Mouse (Mus musculus): ENCODE data around the gene Icmt.

Gene Icmt

DNA sequence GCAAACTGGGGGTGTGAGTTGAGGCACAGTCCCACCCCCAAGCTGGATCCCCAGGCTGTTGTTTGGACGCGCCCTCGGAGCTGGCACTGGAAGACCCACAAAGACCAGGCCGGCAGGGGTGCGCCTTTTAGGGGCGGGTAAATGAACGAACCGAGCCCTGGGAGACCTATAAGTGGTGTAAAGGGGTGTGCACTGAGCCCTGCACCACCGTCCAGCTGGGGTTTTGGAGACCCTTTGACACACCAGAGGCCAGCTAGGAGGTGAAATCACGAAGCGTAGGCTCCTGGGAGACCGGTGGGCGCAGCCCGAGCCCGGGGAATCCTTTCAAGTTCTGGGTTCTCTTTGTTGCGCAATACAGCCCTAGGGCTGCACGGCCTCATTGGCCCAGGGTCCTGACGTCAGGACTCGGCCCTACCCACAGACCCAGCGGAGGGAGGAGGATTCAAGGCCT is 22.3 kb upstream of the Icmt start:
- DNase-seq (ENCODE audit: low spot score in 2 of 2), result peak; percentile 35 to 36

DNA sequence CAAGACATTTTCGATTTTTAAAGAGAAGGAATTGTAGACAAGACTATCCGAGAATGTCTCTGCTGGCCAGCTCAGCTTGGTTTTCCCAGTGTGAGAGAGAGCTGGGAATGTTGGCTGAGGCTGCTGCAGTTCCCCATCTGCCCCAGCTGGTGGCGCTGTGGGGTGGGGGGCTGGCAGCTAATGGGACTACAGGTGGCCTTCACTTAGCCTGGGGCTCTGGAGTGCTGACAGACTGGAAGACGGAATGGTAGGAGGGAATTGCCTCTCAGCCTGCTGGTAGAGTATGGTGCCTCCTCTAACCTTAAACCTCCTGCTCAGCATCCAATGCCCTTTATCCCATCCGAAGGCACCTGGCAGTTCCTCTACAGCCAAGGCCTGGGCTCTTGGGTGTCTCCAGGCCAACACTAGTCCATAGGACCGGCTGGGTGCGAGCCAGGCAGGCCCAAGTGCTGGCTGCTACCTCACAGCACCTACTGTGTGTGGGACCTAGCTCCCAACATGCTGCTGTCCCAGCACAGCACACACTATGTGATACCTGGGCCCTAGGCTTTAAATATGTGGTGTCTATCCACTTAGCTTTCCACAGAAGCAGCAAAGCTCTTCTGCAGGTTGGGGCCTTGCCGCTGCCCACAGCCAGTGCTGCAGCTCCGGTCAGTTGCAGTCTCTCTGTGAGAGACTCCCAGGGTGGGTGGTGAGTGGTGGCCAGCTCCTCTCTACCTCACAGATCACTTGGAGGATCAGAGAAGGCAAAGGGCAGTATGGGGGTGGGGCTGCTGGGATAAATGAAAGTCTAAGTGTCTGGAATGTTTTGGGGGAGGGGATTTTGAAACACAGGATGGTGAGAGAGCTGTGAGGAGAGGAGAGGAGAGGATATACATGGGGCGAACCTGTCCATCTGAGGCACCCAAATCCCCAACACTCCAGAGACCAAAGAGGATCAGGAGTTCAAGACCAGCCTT is 20.4 kb upstream of the Icmt start:
- DNase-seq (ENCODE audit: low spot score in 2 of 2), result no peak

DNA sequence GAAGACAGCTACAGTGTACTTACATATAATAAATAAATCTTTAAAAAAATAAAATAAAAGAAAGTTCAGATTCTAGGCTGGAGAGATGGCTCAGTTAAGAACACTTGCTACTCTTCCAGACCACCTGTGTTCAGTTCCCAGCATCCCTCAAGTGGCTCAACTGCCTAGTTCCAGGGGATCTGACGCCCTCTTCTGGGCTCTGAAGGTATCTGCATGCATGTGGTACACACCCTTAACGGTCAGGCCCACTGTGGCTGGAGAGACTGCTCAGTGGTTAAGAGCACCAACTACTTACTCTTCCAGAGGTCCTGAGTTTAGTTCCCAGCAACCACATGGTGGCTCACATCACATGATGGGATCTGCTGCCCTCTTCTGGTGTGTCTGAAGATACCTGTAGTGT is 19.1 kb upstream of the Icmt start:
- DNase-seq (ENCODE audit: low spot score in 2 of 2), result no peak

DNA sequence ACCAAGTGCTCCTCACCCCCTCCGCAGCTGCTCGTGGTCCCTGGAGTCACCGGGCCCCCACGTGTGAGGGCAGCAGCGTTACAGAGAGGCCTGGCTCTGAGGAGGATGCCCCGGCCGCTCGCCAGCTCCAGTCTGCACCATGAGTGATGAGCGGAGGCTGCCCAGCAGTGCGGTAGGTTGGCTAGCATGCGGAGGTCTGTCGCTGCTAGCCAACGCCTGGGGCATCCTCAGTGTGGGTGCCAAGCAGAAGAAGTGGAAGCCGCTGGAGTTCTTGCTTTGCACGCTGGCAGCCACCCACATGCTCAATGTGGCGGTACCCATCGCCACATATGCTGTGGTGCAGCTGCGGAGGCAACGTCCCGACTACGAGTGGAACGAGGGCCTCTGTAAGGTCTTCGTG is 18.0 kb upstream of the Icmt start:
- no peak for DNase-seq (ENCODE audit: low spot score in 2 of 2)

DNA sequence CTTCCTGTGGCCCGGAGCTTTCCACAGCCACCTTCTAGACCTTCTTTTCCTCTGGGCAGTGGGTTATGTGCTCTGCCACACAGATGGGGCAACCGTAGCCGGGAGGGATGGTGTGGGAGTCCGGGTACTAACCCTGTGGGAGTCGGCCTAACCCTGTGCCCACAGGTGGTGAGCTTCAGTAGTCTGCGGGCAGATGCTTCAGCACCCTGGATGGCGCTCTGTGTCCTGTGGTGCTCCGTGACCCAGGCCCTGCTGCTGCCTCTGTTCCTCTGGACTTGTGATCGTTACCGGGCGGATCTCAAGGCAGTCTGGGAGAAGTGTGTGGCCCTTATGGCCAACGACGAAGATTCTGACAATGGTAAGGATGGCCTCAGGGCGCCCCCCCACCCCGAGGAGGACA is 15.4 kb upstream of the Icmt start:
- no peak for DNase-seq (ENCODE audit: low spot score in 2 of 2)

DNA sequence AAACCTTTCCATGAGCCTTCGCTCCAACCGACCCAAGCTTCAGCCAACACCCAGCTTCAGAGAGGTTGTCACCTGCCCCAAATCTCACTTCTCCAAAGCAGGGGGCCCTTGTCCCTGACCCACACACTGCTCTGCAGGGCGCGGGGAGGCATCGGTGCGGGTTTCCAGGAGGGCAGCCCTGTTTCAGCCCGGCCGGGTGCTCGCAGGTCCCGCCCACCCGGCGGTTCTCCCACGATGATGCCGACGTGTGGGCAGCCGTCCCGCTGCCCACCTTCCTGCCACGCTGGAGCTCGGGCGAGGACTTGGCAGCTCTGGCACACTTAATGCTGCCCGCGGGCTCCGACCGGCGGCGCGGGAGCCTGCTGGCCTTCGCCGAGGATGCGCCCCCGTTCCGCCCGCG is 14.3 kb upstream of the Icmt start:
- no peak for DNase-seq (ENCODE audit: low spot score in 2 of 2)

DNA sequence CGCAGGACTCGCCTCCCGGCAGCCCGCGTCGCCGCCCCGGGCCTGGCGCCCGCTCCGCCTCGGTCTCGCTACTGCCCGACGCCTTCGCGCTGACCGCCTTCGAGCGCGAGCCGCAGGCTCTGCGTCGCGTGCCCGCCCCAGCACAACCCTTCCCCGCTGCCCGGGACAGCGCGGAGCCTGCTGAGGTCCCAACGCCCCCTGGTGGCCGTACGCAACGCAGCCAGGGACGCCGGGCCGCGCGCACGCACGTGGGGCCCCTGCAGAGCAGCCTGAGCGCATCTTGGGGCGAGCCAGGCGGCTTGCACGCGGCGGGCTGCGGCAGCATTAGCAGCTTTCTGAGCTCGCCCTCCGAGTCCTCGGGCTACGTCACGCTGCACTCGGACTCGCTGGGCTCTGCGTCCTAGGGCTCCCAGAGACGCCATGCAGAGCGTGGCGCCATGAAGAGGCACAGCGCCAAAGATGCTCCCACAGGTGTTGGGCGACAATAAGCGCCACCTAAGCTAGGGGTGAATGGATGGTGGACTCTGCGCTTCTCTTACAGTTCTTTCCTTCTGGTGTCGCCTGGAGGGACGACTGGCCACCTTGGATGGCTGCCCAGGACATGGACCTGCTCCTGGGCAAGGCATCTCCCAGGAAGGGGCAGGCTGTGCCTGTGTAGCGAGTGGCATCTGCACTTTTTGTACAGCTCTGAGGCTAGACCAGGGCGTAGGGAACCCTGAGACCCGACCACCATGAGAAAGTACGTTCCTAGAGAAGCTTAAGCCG is 13.7 kb upstream of the Icmt start:
- peak; percentile 70 to 82 for DNase-seq (ENCODE audit: low spot score in 2 of 2)

DNA sequence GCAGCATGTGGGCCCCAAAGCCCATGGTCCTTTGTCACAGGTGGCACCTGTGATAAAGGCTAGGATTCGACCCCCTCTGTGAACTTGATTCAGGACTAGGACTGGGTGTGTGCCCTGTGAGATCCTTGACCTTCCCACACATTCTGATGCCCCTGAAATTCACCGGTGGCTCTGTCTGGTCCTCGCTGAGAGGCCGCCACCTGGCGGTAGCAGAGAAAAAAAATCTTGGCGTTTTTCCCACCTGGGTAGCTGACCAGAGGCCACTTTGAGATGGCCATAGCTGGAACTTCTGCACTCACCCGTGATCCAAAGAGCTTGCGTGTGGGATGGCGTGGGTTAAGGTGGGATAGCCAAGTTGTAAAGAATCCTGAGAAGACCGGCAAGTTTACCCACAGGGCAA is 11.5 kb upstream of the Icmt start:
- DNase-seq (ENCODE audit: low spot score in 2 of 2), result peak; percentile 39 to 57

DNA sequence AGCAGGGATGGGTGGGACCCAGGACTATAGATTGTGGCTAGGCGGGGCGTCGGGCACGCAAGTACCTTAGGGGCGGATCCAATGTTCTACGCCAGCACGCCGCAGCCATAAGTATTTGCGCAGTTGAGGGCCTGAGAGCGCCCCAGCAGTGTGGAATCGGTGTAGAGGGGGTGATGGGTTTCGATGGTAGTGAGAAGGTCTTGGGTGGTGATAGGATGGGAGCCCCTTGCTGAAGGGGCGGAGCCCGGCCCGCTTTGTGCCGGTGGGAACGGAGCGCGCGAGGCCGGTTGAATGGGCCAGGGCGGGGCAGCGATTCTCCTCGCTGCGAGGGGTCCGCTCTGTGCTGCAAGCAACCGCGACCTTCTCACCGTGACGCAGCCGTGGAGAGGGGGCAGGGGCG is 10.8 kb upstream of the Icmt start:
- DNase-seq (ENCODE audit: low spot score in 2 of 2), result no peak

DNA sequence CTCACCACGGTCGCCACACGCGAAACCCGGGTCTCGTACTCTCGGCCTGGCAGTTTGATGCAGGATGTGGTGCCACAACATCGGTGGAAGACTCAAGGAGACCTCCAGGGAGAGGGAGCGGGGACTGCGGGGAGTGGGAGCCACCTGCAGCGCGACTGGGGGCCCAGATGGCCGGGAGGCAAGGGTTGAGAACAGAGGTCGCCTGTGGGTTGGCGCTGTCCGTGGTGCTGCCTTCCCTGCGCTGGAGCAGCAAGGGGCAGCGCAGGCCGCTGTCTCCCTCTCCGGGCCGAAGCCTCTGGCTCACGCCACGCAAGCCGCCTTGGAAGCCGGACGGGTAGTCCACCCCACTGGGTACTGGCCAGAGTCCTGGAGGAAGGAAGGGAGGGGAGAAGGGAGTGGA is 10.1 kb upstream of the Icmt start:
- DNase-seq (ENCODE audit: low spot score in 2 of 2), result peak in 1 of 2 experiments; percentile 50

DNA sequence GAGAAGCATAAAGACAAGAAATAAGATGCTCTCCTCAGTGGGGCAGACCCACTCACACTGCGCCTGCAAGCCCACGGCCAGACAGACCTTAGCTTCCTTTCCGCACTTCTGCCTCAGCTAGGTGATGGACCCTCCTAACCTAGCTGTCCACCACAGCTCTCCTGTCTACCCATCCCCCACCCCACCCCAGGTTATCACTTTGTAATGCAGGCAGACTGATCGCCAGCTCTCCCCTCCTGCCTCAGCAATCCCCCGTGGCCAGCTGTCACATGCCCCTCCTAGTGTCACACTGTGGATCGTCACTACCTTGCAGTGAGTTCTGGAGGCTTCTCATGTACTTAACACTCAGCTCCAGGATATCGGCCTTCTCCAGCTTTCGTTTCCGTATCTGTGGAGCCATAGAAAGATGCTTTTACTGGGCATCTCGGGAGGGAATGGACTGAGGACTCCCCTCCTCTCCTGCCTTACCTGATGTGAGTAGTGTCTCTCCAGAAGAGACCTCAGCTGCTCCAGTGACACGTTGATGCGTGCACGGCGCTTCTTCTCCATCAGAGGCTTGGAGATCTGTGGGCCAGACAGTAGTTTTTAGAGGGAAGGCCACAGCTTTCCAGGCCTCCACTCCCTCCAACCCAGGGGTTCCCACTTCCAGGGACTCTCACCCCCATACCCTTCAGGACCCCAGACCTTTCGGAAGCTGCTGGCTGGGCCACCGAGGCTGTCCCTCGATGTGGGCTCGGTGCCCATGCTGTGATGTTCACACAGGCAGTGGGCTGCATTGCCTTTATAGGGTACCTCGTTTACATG is 9.5 kb upstream of the Icmt start:
- DNase-seq (ENCODE audit: low spot score in 2 of 2), result no peak

DNA sequence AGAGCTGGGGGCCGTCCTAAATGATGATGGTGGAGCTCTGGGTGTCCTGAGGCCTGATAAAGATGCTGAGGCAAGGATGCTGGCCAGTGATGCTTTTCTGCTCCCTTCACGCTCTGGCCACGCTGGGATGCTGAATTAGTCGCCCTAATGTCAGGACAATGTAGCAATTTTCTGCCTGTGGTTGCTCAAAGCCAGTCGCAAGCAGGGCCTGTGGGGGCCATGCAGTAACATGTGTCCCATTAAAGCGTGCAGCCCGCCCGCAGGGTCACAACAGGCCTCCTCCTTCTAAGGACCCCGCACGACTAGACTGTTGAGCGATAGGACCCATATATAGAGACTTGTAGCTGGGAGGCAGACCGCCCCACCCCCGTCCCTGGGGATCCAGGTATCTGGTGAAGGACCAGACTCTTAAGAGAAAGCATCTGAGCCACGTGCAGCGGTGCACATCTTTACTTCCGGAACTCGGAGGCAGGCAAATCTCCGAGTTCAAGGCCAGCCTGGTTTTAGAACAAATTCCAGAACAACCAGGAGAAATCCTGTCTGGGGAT is 8.6 kb upstream of the Icmt start:
- no peak for DNase-seq (ENCODE audit: low spot score in 2 of 2)

DNA sequence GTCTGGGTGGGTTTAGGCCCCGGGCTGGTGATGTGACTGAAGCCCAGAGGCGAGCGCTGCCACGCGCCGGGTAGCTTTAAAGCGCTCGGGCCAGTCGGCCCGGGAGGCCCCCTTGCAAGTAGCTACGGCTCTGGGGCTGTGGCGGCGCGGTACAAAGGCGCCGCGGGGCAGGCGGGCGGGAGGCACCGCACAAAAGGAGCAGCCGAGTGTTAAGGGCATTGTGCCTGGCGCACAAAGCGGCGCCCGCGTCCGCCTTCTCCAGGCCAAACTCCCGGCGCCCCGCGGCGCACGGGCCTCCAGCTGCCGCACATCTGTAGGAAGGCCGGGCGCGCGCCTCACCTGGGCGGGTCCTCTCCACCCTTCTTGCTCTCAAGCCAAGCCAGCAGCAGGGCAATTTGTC is 6.6 kb upstream of the Icmt start:
- DNase-seq (ENCODE audit: low spot score in 2 of 2), result no peak

DNA sequence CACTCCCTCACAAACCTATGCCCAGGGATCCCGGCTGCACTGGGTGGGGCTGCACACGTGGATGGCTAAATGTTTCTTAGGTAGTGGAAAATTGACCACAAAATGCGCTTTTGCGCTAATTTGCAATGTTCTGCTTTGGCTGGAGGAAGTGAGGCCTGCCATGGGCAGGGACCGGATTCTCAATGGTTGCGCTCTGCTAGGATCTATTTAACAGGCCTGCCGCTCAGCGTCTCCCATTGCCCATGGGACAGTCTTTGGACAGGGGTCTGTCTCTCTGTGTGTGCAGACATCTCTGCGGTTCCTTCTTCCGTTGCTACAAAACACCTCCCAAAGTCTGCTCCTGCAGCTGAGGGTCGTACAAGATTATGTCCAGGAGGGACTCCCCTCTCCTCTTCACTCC is 6.0 kb upstream of the Icmt start:
- DNase-seq (ENCODE audit: low spot score in 2 of 2), result no peak

DNA sequence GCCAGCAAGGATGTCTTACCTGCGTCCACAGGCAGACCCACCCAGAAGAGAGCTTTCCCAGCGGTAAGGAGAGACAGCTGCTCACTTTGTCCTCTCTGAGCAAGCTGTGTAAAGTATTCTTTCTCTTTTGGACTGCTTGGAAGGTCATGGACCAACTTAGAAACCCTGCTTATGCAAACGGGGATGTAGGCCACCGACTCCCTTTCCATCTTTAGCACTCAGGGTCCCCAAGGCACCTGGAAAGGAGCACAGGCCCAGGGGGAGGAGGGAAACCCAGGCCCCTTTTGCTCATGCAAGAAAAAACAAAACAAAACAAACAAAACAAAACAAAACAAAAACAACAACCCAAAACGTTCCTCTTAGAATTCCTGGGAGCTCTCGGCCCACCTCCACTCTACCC is 5.5 kb upstream of the Icmt start, which contains the start of gene Hes3:
TSS of gene Hes3 (minus strand) at position 101 of the 400 bp plus-strand sequence.
- DNase-seq (ENCODE audit: low spot score in 2 of 2), result no peak

DNA sequence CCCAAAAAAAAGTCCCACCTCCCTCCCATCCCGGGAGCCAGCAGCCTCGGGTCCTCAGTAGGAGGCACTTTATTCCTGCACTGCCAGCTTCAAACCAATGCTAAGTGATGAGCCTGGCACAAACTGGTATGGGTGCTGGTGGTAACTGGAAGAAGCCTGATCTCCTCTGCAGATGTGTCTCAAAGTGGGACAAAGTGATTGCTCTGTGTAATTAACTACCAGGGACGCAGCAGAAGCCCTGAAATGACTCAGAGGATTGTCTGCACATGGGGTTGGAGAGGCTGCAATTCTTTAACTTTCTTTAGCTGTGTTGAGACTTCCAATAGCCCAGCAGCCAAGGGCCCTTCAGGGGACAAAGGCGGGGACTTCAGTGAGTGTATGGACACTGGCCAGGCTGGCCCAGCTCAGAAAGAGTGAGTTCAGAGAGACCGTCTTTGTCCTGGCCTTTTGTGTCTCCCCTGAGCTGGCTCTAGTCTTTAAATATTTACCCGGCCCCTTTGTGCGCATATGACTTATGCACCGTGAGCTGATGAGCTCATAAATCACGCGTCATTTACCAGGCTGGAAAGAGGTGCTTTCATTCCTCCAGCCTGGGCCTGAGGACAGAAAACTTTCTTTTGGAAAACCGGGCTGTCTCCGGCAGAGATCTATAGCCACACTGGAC is 4.8 kb upstream of the Icmt start:
- no peak for DNase-seq (ENCODE audit: low spot score in 2 of 2)

DNA sequence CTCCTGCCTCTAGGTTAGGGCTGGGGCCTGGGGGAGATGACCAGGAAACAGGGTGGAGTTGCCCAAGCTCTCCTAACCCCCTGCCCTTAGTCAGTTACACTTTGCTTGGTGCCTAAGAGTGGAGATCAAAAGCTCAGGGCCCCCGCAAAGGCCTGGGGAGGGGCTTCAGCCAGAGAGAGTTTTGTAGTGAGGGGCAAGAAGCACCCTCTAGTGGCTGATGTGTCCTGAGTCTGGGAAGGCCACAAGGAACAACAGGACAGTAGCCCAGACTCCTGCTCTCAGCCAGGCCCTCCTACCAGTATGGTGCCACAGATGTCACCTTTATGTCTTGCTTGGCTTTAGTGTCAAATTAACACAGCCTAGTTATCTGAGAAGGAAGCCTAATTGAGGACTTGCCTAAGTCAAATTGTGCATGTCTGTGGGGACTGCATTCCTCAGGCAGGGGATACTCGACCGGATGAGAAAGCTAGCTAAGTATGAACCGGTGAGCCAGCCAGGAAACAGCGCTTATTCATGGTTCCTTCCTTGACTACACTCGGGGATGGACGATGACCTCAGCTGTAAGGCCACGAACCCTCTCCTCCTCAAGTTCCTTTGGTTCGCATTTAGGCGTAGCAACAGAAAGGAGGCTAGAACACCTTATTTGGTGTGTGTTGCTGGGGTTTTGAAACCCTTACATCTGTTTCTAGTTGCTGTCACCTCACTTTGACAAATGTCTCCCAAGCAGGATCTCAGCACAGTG is 2.7 kb upstream of the Icmt start:
- DNase-seq (ENCODE audit: low spot score in 2 of 2), result no peak

DNA sequence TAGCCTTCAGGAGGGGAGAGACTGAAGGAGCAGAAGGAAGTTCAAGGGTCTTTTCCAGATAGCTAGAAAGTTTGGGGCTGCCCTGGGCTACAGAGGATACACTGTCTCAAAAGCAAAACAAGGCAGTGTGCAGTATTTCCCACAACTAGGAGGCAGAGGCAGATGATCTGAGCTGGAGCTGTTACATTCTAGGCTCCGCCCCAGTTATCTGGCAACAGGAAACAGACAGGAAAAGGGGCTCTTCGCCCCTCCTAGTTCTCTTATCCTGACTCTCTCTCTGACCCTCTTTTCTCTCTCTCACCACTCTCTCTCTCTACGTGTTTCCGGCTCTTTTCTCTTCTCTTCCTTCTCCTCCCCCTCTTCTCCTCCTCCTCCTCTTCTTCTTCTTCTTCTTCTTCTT is 1.1 kb upstream of the Icmt start:
- no peak for DNase-seq (ENCODE audit: low spot score in 2 of 2)

DNA sequence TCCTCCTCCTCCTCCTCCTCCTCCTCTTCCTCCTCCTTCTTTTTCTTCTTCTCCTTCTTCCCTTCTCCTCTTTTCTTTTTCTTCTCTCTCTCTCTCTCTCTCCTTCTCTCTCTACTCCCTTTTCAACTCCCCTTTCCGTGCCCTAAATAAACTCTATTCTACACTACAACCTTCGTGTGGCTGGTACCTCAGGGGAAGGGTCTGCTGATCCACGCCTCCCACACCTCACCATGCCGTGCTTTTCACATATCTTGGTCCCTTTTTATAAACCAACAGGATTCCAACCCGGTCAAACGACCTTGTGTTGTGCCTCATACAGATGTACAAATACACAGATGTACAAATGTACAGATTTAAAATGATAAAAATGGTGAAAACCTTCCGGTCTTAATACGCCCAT is 656 bp upstream of the Icmt start:
- no peak for DNase-seq (ENCODE audit: low spot score in 2 of 2)

DNA sequence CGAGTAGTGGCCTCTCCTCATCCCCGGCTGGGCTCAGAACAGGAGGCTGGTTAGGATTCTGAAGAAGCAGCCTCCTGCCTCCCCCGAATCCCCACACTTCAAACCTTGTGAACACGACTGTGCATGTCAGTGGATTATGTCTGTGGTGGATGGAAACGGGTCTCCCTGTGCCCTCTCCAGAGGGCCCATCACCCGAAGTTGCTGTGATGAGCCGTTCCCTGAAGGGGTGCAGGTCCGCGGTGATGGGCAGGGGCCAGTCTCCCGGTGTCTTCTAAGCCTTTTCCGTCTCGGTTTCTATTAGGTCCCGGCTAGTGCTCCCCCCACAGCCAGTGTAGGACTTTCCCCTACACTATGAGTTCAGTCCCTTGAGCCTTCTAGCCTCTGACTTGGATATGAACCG is 1.8 kb downstream of the Icmt start:
- DNase-seq (ENCODE audit: low spot score in 2 of 2), result no peak
